Mouse (Mus musculus): ENCODE measurements around the gene Bglap3.
"Not testable (repeated sequence)": the region's sequence is repeated elsewhere in the genome, so short reads cannot be mapped to it uniquely, and the experiment has no call there.

GRCm38 (mm10) chr3:88368511-88368910 lies 4.0 kb downstream of the Bglap3 start:
- TF ChIP-seq CTCF, POLR2A (IDR thresholded peaks at IDR 0.05; ENCODE audit: extremely low read depth, insufficient read depth, low read length): not testable (repeated sequence)
